Mouse (Mus musculus) embryonic fibroblast, embryonic 13.5 days (primary cell): Measurements from ENCODE around the gene AI182371.

Experiments used
- CTCF ChIP-seq: IDR thresholded peaks from 2 replicates; pipeline ENCODE4 v1.5.1; 2011; ENCODE audit warnings: mild to moderate bottlenecking, control low read depth, low read length, moderate library complexity, borderline replicate concordance; ENCODE audit not compliant: insufficient read depth
- POLR2A ChIP-seq: IDR thresholded peaks from 2 replicates; pipeline ENCODE4 v1.6.1; 2011; ENCODE audit warnings: low read depth, mild to moderate bottlenecking, control low read depth, low read length, moderate library complexity

DNA sequence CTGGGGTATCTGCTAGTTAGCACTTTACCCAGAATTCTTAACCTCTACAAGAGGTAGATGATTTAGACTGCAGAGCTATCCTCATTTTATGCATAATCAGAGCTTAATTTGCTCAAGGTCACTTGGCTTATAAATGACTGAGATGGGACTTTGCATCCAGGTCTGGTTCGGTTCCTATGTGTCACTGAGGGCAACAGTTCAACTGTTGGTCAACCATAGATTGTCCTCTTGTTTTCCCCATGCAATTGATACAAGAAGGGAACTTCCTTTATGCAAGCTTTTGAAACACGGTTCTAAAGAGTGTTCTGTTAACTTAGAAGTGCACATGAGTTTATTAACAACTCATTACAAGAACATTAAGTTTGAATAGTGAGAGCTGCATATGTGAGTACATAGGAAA, 43.0 kb downstream of the AI182371 start:
- TF ChIP-seq CTCF: no peak
- no peak for TF ChIP-seq POLR2A
